Mouse (Mus musculus) gastrocnemius, postnatal 14 days (tissue): Measurements from ENCODE around the gene Wdr25. TPM values are rescaled to one million over a fixed set of nuclear protein-coding genes. Genes with fewer than 3 reads are reported as not detected.

Source experiments
- total RNA-seq, 2 experiments: library from RNA; stranded (reverse); gene quantifications; 2 replicates each; pipeline ENCODE4 v1.2.3; 2021

Gene Wdr25
- total RNA-seq, 2 experiments from 2014 or later: 3.5 to 3.6 TPM

Other genes with a start within 250 kb of the Wdr25 start
- gene Degs2, start 191.3 kb upstream of the Wdr25 start, total RNA-seq: under 1 TPM in 1 of 2 experiments, not detected in 1; 0.51 TPM
- gene Yy1, start 100.7 kb upstream of the Wdr25 start, total RNA-seq: 10 to 100 TPM; 24.2 to 24.8 TPM
- 1 to 10 TPM; 4.5 to 5.3 TPM for gene Slc25a29, start 57.7 kb upstream of the Wdr25 start, total RNA-seq
- gene Slc25a47, start 57.6 kb upstream of the Wdr25 start, total RNA-seq: 1 to 10 TPM; 4.5 to 6.0 TPM
- 10 to 100 TPM; 22.5 to 25.9 TPM for gene Wars, start 543 bp downstream of the Wdr25 start, total RNA-seq
- gene Begain, start 174.6 kb downstream of the Wdr25 start, total RNA-seq: 1 to 10 TPM; 1.0 to 1.3 TPM